In genomic region chr4:139617001-139617364, GRCm38 (mm10) we compare ENCODE assay signal across 8 mouse cellular contexts. TPM values are rescaled to one million over a fixed set of nuclear protein-coding genes. Genes with fewer than 3 reads are reported as not detected.
A peak's percentile ranks its signal among the peaks of the same experiment; 100 is the strongest.
DNase-seq lines count a peak whose midpoint lies in the region; ATAC-seq and TF ChIP-seq lines count a peak whose summit lies in the region.

No protein-coding gene starts in this region.

- 44% methylated on average over 3 of the region's 3 CpGs for WGBS in heart, embryonic 13.5 days
- 46% methylated on average over 3 of the region's 3 CpGs for WGBS in forebrain, embryonic 12.5 days
- WGBS in liver, embryonic 12.5 days (ENCODE audit: insufficient replicate concordance): 43% methylated on average over 3 of the region's 3 CpGs

- peaks cover 73% of the 10 kb centered on the region for H3K36me3 ChIP-seq in heart, embryonic 13.5 days
- H3K36me3 ChIP-seq in E14TG2a.4 (ENCODE audit: insufficient read depth, low read length): peaks cover 19% of the 10 kb centered on the region
- peaks cover 17% of the 10 kb centered on the region for H3K36me3 ChIP-seq in forebrain, embryonic 12.5 days (replicated peaks)
- peaks cover 38% of the 10 kb centered on the region for H3K36me3 ChIP-seq in liver, embryonic 12.5 days

- peaks cover 8% of the 10 kb centered on the region; the same call in 1 of the 2 replicates for H3K9me3 ChIP-seq in heart, embryonic 13.5 days
- H3K9me3 ChIP-seq in E14TG2a.4 (ENCODE audit: low read length): no peaks in the 10 kb centered on the region
- H3K9me3 ChIP-seq in forebrain, embryonic 12.5 days: no peaks in the 10 kb centered on the region
- H3K9me3 ChIP-seq in liver, embryonic 12.5 days (replicated peaks): 0 out of 2 replicates have a peak, but pooled peaks cover 5% of the 10 kb centered on the region

- peak overlapping the region; percentile 70 for H3K27ac ChIP-seq in heart, embryonic 13.5 days (replicated peaks)
- no peak overlapping the region; the same call in 1 of the 2 replicates for H3K27ac ChIP-seq in forebrain, embryonic 12.5 days
- peak overlapping the region; percentile 75 for H3K27ac ChIP-seq in liver, embryonic 12.5 days

- TF ChIP-seq CTCF in E14TG2a.4 (conservative IDR thresholded peaks at IDR 0.05; ENCODE audit: low read length): no peak

- H3K27me3 ChIP-seq in heart, embryonic 13.5 days (replicated peaks): no peaks in the 10 kb centered on the region
- H3K27me3 ChIP-seq in E14TG2a.4 (ENCODE audit: insufficient read depth, low read length): no peaks in the 10 kb centered on the region
- 0 out of 2 replicates have a peak, but pooled peaks cover 2% of the 10 kb centered on the region for H3K27me3 ChIP-seq in forebrain, embryonic 12.5 days
- no peaks in the 10 kb centered on the region for H3K27me3 ChIP-seq in liver, embryonic 12.5 days (replicated peaks)

- DNase-seq in heart, adult 18-20 months: no peak
- DNase-seq in adrenal gland, adult (ENCODE audit: inconsistent age in 2 of 2, low spot score in 1 of 2): no peak
- DNase-seq in left cerebral cortex, adult 11 months (ENCODE audit: low spot score): no peak
- DNase-seq in right cerebral cortex, adult 18-20 months: no peak

- peak overlapping the region; percentile 56 for H3K4me3 ChIP-seq in heart, embryonic 13.5 days
- H3K4me3 ChIP-seq in E14TG2a.4 (replicated peaks; ENCODE audit: low read length): peak overlapping the region; percentile 82
- H3K4me3 ChIP-seq in forebrain, embryonic 12.5 days (replicated peaks): peak overlapping the region; percentile 54
- H3K4me3 ChIP-seq in liver, embryonic 12.5 days: peak overlapping the region; percentile 66

- no peak for ATAC-seq in heart, embryonic 13.5 days (ENCODE audit: extremely low read depth, insufficient number of reproducible peaks, low FRiP score, low TSS enrichment)
- no peak for ATAC-seq in forebrain, embryonic 12.5 days (ENCODE audit: low FRiP score)
- no peak for ATAC-seq in liver, embryonic 12.5 days

- H3K4me1 ChIP-seq in heart, embryonic 13.5 days: peaks cover 24% of the 10 kb centered on the region
- H3K4me1 ChIP-seq in E14TG2a.4 (replicated peaks; ENCODE audit: low read depth, low read length): peaks cover 76% of the 10 kb centered on the region
- H3K4me1 ChIP-seq in forebrain, embryonic 12.5 days: peaks cover 18% of the 10 kb centered on the region
- peaks cover 35% of the 10 kb centered on the region for H3K4me1 ChIP-seq in liver, embryonic 12.5 days

- peak overlapping the region; percentile 74 for H3K4me2 ChIP-seq in heart, embryonic 13.5 days
- peak overlapping the region; percentile 78 for H3K4me2 ChIP-seq in forebrain, embryonic 12.5 days
- peak overlapping the region; percentile 88 for H3K4me2 ChIP-seq in liver, embryonic 12.5 days

- H3K9ac ChIP-seq in heart, embryonic 13.5 days: peak overlapping the region; percentile 81
- peak overlapping the region; percentile 70; the same call in 1 of the 2 replicates for H3K9ac ChIP-seq in forebrain, embryonic 12.5 days
- H3K9ac ChIP-seq in liver, embryonic 12.5 days: peak overlapping the region; percentile 72

RNA-seq across cellular contexts. Expression of gene Aldh4a1, which starts 5.7 kb away (rescaled TPM):
- 18.8 and 23.2 TPM in 2 replicates for polyA plus RNA-seq in heart, embryonic 13.5 days (2015; fragmentation: Nextera tagmentation; extraction: Ambion mirVana)
- total RNA-seq in heart, adult 18-20 months (2021): 10 to 100 TPM; 84.7 to 90.8 TPM
- polyA plus RNA-seq in forebrain, embryonic 12.5 days (2016; fragmentation: Nextera tagmentation; extraction: Ambion mirVana): 19.0 and 19.3 TPM in 2 replicates
- 49.4 and 52.0 TPM in 2 replicates for polyA plus RNA-seq in liver, embryonic 12.5 days (2016; fragmentation: Nextera tagmentation; extraction: Ambion mirVana)

RNA-seq across cellular contexts. Expression of gene Gm21969, which starts 14.0 kb away (rescaled TPM):
- not detected in 2 replicates for polyA plus RNA-seq in heart, embryonic 13.5 days (2015; fragmentation: Nextera tagmentation; extraction: Ambion mirVana)
- not detected for total RNA-seq in heart, adult 18-20 months (2021)
- polyA plus RNA-seq in forebrain, embryonic 12.5 days (2016; fragmentation: Nextera tagmentation; extraction: Ambion mirVana): not detected in 2 replicates
- not detected in 2 replicates for polyA plus RNA-seq in liver, embryonic 12.5 days (2016; fragmentation: Nextera tagmentation; extraction: Ambion mirVana)

RNA-seq across cellular contexts. Expression of gene Tas1r2, which starts 36.4 kb away (rescaled TPM):
- not detected in 2 replicates for polyA plus RNA-seq in heart, embryonic 13.5 days (2015; fragmentation: Nextera tagmentation; extraction: Ambion mirVana)
- total RNA-seq in heart, adult 18-20 months (2021): not detected
- not detected in 2 replicates for polyA plus RNA-seq in forebrain, embryonic 12.5 days (2016; fragmentation: Nextera tagmentation; extraction: Ambion mirVana)
- not detected in 2 replicates for polyA plus RNA-seq in liver, embryonic 12.5 days (2016; fragmentation: Nextera tagmentation; extraction: Ambion mirVana)
